Mouse (Mus musculus) liver, embryonic 14.5 days (tissue): ENCODE measurements around the gene Cacna1a. TPM values are rescaled to one million over a fixed set of nuclear protein-coding genes. Genes with fewer than 3 reads are reported as not detected.

Source experiments
- ATAC-seq: fragments of 200-750 bp; cut with Nextera tagmentation; 2 replicates; pipeline ENCODE4 v1.8.0; 2017; ENCODE audit warnings: moderate number of reproducible peaks, mild to moderate bottlenecking, moderate library complexity; ENCODE audit not compliant: insufficient read depth
- DNase-seq, 3 experiments: peaks; one replicate each; pipeline ENCODE4 v3.0.0-alpha.2; 2012 to 2013; ENCODE audit warnings: low read depth in 3 of 3, low spot score in 3 of 3
- H3K27ac ChIP-seq: fragments of 300-500 bp; sonication (generic); 2 replicates; pipeline ENCODE4 v1.5.1; 2014; ENCODE audit warnings: moderate library complexity, mild to moderate bottlenecking, control low read depth, inconsistent platforms
- H3K27me3 ChIP-seq: fragments of 300-500 bp; sonication (generic); 2 replicates; pipeline ENCODE4 v1.6.1; 2014; ENCODE audit warnings: mild to moderate bottlenecking, low read length, moderate library complexity; ENCODE audit not compliant: control insufficient read depth, insufficient read depth
- H3K36me3 ChIP-seq: fragments of 300-500 bp; sonication (generic); replicated peaks from 2 replicates; pipeline ENCODE4 v1.6.1; 2014; ENCODE audit warnings: low read depth; ENCODE audit not compliant: control insufficient read depth, insufficient read depth
- H3K4me1 ChIP-seq, 2 experiments: fragments of 200-500 bp in 1 of 2; fragments of 300-500 bp in 1 of 2; sonication (generic) in 1 of 2; replicated peaks; 2 replicates each; pipeline ENCODE4 v1.6.1; 2012 to 2014; ENCODE audit warnings: antibody characterized with exemption in 1 of 2, inconsistent platforms in 1 of 2, low read length in 1 of 2; ENCODE audit not compliant: control insufficient read depth in 2 of 2, insufficient read depth in 2 of 2
- H3K4me2 ChIP-seq: fragments of 300-500 bp; sonication (generic); 2 replicates; pipeline ENCODE4 v1.6.1; 2014; ENCODE audit warnings: low read depth, mild to moderate bottlenecking, control low read depth, moderate library complexity
- H3K4me3 ChIP-seq, 2 experiments: fragments of 200-500 bp in 1 of 2; fragments of 300-500 bp in 1 of 2; sonication (generic) in 1 of 2; 2 replicates each; pipeline ENCODE4 v1.5.1; 2012 to 2014; ENCODE audit warnings: low read depth in 2 of 2, low read length in 2 of 2, mild to moderate bottlenecking in 2 of 2, control low read depth in 1 of 2, inconsistent platforms in 1 of 2, moderate library complexity in 1 of 2; ENCODE audit not compliant: insufficient read depth in 1 of 2
- H3K9ac ChIP-seq: fragments of 300-500 bp; sonication (generic); replicated peaks from 2 replicates; pipeline ENCODE4 v1.6.1; 2014; ENCODE audit warnings: mild to moderate bottlenecking, control low read depth, moderate library complexity
- H3K9me3 ChIP-seq: fragments of 300-500 bp; sonication (generic); 2 replicates; pipeline ENCODE4 v1.6.1; 2016; ENCODE audit warnings: low read length, mixed read lengths; ENCODE audit not compliant: control insufficient read depth
- CTCF ChIP-seq: IDR thresholded peaks from 2 replicates; pipeline ENCODE4 v1.5.1; 2016; ENCODE audit warnings: antibody characterized with exemption, low read depth, control low read depth
- EP300 ChIP-seq: IDR thresholded peaks from 2 replicates; pipeline ENCODE4 v1.6.1; 2016; ENCODE audit warnings: antibody characterized with exemption, low read depth
- WGBS: fragments of 180-500 bp; shearing (Covaris S2); extraction: QIAGEN DNeasy Blood & Tissue Kit; methylation state at CpG from one replicate; pipeline ENCODE4 v1.1.7; 2014; ENCODE audit not compliant: insufficient replicate concordance; 5-methylcytosine and 5-hydroxymethylcytosine counted together
- polyA plus RNA-seq, 2 experiments: library from polyadenylated mRNA; depleted of rRNA in 1 of 2; stranded (reverse) in 1 of 2; unstranded in 1 of 2; fragments of >200 nt; fragmentation: Nextera tagmentation in 1 of 2; extraction: Ambion mirVana in 1 of 2; gene quantifications; 2 replicates each; pipeline versions ENCODE4 v1.2.1 to v1.2.3; 2012 to 2014

The Cacna1a gene
- polyA plus RNA-seq, 2 experiments: 0.61 to 1.5 TPM

DNA sequence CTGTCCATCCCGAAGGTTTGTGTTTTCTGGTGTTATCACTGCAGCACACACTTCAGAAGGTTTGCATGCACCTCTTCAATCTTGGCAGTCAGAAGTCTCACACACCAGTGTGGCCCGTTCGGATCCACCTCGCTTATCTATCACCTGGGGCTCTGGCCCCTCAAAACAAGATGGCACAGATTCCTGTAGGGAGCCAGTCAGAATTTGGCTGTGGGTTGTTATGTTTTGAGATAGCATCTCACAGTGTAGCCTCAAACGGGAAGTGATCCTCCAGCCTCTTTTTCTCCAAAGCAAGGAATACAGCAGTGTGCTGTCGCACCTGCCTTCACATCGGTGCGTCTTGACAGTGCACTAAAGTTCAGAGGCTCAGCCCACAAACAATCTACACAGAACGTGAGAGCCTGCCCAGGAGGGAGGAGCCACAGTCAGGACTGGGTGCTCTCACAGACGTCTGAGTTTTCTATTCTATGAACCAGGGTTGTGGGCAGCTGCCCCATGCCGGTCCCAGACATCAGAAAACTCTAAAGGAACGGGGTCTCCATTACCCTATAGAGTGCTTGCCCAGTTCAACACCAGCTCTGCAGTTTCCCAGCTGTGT lies 178.7 kb downstream of the Cacna1a start:
- no peak overlapping the region for H3K27ac ChIP-seq
- H3K36me3 ChIP-seq: no peaks in the 10 kb centered on the region
- H3K9ac ChIP-seq: no peak overlapping the region
- peaks cover 0 to 7% of the 10 kb centered on the region in 2 experiments; a peak in 2 of 4 replicates for H3K4me1 ChIP-seq
- DNase-seq (no peak), ATAC-seq (no peak)
- H3K27me3 ChIP-seq: peaks cover 5% of the 10 kb centered on the region
- TF ChIP-seq EP300 (no peak), CTCF (no peak)
- no peaks in the 10 kb centered on the region for H3K9me3 ChIP-seq
- no peak overlapping the region for H3K4me2 ChIP-seq
- 23% methylated on average over 12 of the region's 12 CpGs for WGBS
- no peak overlapping the region for H3K4me3 ChIP-seq

DNA sequence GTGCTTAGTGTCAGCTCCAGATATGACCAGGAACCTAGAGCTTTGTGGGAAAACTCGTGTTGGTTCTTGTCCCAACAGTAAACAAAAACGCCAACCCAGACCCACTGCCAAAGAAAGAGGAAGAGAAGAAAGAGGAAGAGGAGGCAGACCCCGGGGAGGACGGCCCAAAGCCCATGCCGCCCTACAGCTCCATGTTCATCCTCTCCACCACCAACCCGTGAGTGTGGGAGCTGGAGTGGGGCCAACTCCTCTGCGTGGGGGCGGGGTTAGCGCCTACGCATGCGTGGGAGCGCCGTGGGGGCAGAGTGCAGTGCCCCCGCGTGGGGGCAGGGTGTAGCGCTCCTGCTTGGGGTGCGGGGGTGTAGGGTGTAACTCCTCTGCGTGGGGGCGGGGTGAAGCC lies 179.3 kb downstream of the Cacna1a start:
- H3K9me3 ChIP-seq: no peaks in the 10 kb centered on the region
- peaks cover 0 to 6% of the 10 kb centered on the region in 2 experiments; a peak in 2 of 4 replicates for H3K4me1 ChIP-seq
- no peak overlapping the region for H3K9ac ChIP-seq
- no peaks in the 10 kb centered on the region for H3K36me3 ChIP-seq
- H3K27ac ChIP-seq: no peak overlapping the region
- no peak for DNase-seq
- ATAC-seq: no peak
- no peak for TF ChIP-seq EP300
- peaks cover 5% of the 10 kb centered on the region for H3K27me3 ChIP-seq
- no peak overlapping the region for H3K4me3 ChIP-seq
- 25% methylated on average over 19 of the region's 19 CpGs for WGBS
- H3K4me2 ChIP-seq: 0 out of 2 replicates have a peak overlapping the region, but pooled peaks have one; percentile 4

DNA sequence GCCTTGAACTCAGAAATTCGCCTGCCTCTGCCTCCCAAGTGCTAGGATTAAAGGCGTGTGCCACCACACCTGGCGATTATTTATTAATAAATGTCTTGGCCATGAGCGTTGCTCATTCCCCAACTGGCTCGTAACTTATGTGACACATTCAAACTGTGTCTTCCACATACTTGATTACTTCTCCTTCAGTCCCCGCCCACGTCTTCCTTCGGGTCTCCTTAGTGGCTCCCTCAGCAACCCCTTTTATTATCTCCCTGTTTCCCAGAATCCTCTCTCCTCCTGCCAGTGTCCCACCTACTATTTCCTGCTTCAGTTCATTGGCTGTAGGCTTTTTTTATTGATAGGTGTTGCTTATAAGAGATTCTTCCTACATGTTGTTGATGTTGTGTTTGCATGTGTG lies 180.5 kb downstream of the Cacna1a start:
- ATAC-seq (no peak), DNase-seq (no peak)
- no peak overlapping the region for H3K4me2 ChIP-seq
- peaks cover 0 to 6% of the 10 kb centered on the region in 2 experiments; a peak in 2 of 4 replicates for H3K4me1 ChIP-seq
- TF ChIP-seq EP300 (no peak), CTCF (no peak)
- no peaks in the 10 kb centered on the region for H3K36me3 ChIP-seq
- no peak overlapping the region for H3K4me3 ChIP-seq
- WGBS: 54% methylated on average over 8 of the region's 8 CpGs
- H3K9ac ChIP-seq: no peak overlapping the region
- peaks cover 5% of the 10 kb centered on the region for H3K27me3 ChIP-seq
- no peak overlapping the region for H3K27ac ChIP-seq
- H3K9me3 ChIP-seq: no peaks in the 10 kb centered on the region

DNA sequence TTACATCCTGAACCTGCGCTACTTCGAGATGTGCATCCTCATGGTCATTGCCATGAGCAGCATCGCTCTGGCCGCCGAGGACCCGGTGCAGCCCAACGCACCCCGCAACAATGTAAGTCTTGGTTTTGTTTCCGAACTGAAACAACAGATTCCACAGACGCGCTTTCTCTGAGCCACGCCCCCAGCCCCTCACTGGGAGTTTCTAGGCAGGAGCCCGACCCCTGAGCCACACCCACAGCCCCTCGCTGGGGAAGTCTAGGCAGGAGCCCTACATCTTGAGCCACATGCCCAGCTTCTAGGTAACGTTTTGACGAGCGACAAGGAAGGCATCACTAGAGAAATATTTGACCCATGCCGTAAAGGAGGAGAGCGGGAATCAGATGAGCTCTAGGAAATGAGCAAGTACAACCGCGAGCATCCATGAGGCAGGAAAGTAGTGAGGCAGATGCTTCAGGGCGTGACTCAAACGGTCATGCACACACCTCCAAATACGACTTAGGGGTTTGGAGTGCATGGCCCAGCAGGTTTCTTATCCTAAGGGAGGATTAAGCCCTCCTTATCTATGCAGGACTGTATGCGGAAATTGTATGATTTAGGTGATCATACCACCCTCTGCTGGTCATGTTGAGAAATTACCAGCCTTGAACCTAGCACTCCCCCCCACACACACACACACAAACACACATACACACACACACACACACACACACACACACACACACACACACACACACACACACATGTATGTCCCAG lies 181.9 kb downstream of the Cacna1a start:
- Histone ChIP-seq H3K4me2 (no peak overlapping the region), H3K27ac (no peak overlapping the region), H3K4me1 (peaks cover 0 to 6% of the 10 kb centered on the region in 2 experiments; a peak in 2 of 4 replicates), H3K9me3 (no peaks in the 10 kb centered on the region), H3K4me3 (no peak overlapping the region), H3K27me3 (peaks cover 5% of the 10 kb centered on the region), H3K36me3 (no peaks in the 10 kb centered on the region), H3K9ac (no peak overlapping the region)
- ATAC-seq (no peak), DNase-seq (peak in 1 of 3 experiments; percentile 16)
- WGBS: 29% methylated on average over 25 of the region's 25 CpGs
- TF ChIP-seq CTCF (peak; percentile 64), EP300 (no peak)

DNA sequence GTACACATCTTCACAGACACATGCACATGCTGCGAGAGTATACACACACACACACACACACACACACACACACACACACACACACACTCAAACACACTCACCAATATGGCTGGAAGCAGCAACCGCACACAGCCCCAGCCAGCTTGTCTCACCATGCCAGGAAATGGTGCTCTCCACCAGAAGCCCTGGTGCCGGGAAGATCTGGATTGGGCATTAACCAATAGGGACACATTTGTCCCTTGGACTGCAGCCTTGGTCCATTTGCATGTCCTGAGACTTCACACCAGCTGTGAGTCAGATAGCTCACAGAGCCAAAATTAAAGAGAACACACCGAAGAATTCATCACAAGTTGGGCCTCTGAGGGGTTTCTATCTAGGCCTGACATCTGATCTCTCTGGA lies 189.2 kb downstream of the Cacna1a start:
- Histone ChIP-seq H3K4me3 (no peak overlapping the region), H3K27me3 (no peaks in the 10 kb centered on the region), H3K9me3 (no peaks in the 10 kb centered on the region), H3K9ac (no peak overlapping the region), H3K4me2 (no peak overlapping the region), H3K27ac (no peak overlapping the region), H3K4me1 (no peaks in the 10 kb centered on the region), H3K36me3 (no peaks in the 10 kb centered on the region)
- no peak for DNase-seq
- WGBS: 52% methylated on average over 4 of the region's 4 CpGs
- TF ChIP-seq CTCF: no peak
- TF ChIP-seq EP300: no peak
- ATAC-seq: no peak
